Mouse (Mus musculus) heart, postnatal 0 days (tissue): Measurements from ENCODE around the gene Fxyd5. TPM values are rescaled to one million over a fixed set of nuclear protein-coding genes. Genes with fewer than 3 reads are reported as not detected.
A peak's percentile ranks its signal among the peaks of the same experiment; 100 is the strongest.

Experiments
- ATAC-seq: fragments of 200-750 bp; cut with Nextera tagmentation; 2 replicates; pipeline ENCODE4 v1.8.0; 2017; ENCODE audit warnings: low read depth, moderate number of reproducible peaks, moderate library complexity; ENCODE audit not compliant: insufficient read depth
- DNase-seq: peaks from one replicate; pipeline ENCODE4 v3.0.0-alpha.2; 2016; ENCODE audit warnings: low spot score
- H3K27ac ChIP-seq: fragments of 300-500 bp; sonication (generic); 2 replicates; pipeline ENCODE4 v1.5.1; 2014; ENCODE audit warnings: low read depth, mild to moderate bottlenecking
- H3K27me3 ChIP-seq: fragments of 300-500 bp; sonication (generic); 2 replicates; pipeline ENCODE4 v1.6.1; 2014; ENCODE audit warnings: low read length, mixed read lengths; ENCODE audit not compliant: control insufficient read depth, insufficient read depth
- H3K36me3 ChIP-seq: fragments of 300-500 bp; sonication (generic); replicated peaks from 2 replicates; pipeline ENCODE4 v1.6.1; 2014; ENCODE audit warnings: low read length, mixed read lengths; ENCODE audit not compliant: control insufficient read depth, insufficient read depth
- H3K4me1 ChIP-seq: fragments of 300-500 bp; sonication (generic); 2 replicates; pipeline ENCODE4 v1.6.1; 2014; ENCODE audit warnings: antibody characterized with exemption; ENCODE audit not compliant: control insufficient read depth, insufficient read depth
- H3K4me2 ChIP-seq: fragments of 300-500 bp; sonication (generic); 2 replicates; pipeline ENCODE4 v1.6.1; 2014; ENCODE audit warnings: low read depth, mild to moderate bottlenecking, low read length, moderate library complexity
- H3K4me3 ChIP-seq: fragments of 300-500 bp; sonication (generic); 2 replicates; pipeline ENCODE4 v1.5.1; 2014; ENCODE audit warnings: low read depth, low read length
- H3K9ac ChIP-seq: fragments of 300-500 bp; sonication (generic); replicated peaks from 2 replicates; pipeline ENCODE4 v1.6.1; 2014; ENCODE audit warnings: low read depth, low read length, mixed read lengths
- H3K9me3 ChIP-seq: fragments of 300-500 bp; sonication (generic); replicated peaks from 2 replicates; pipeline ENCODE4 v1.6.1; 2016; ENCODE audit warnings: low read length; ENCODE audit not compliant: control insufficient read depth
- CTCF ChIP-seq: IDR thresholded peaks from 2 replicates; pipeline ENCODE4 v1.5.1; 2016; ENCODE audit warnings: antibody characterized with exemption, control low read depth, low read depth
- EP300 ChIP-seq: IDR thresholded peaks from 2 replicates; pipeline ENCODE4 v1.6.1; 2016; ENCODE audit warnings: antibody characterized with exemption, low read depth
- WGBS: fragments of 180-500 bp; shearing (Covaris S2); extraction: QIAGEN DNeasy Blood & Tissue Kit; methylation state at CpG from one replicate; pipeline ENCODE4 v1.1.7; 2014; 5-methylcytosine and 5-hydroxymethylcytosine counted together
- polyA plus RNA-seq: library from polyadenylated mRNA; unstranded; fragments of >200 nt; fragmentation: Nextera tagmentation; extraction: Ambion mirVana; gene quantifications from 2 replicates; pipeline ENCODE4 v1.2.1, GENCODE M21; 2015
- total RNA-seq: library from RNA; depleted of rRNA; stranded (reverse); fragments of >200 nt; gene quantifications from 2 replicates; pipeline ENCODE4 v1.2.3, GENCODE M21; 2014; ENCODE audit warnings: low replicate concordance

Fxyd5 gene
- total and polyA plus RNA-seq, 2 experiments from 2014 or later = 46.4 to 69.7 TPM

GRCm38 (mm10) chr7:31077885-31078445 is 35.7 kb upstream of the Fxyd5 start:
- Histone ChIP-seq H3K4me1 (no peaks in the 10 kb centered on the region), H3K9me3 (no peaks in the 10 kb centered on the region), H3K36me3 (no peaks in the 10 kb centered on the region), H3K27ac (no peak overlapping the region), H3K4me3 (no peak overlapping the region), H3K4me2 (no peak overlapping the region), H3K27me3 (no peaks in the 10 kb centered on the region; the same call in 1 of the 2 replicates), H3K9ac (no peak overlapping the region)
- DNase-seq (peak; percentile 41), ATAC-seq (no peak)
- 40% methylated on average over 5 of the region's 5 CpGs for WGBS
- TF ChIP-seq CTCF = peak; percentile 92
- no peak for TF ChIP-seq EP300

- no peaks in the 10 kb centered on the region for H3K36me3 ChIP-seq
- TF ChIP-seq CTCF (no peak), EP300 (no peak)
- no peak overlapping the region for H3K9ac ChIP-seq
- no peak overlapping the region for H3K4me2 ChIP-seq
- no peak overlapping the region for H3K4me3 ChIP-seq
- H3K9me3 ChIP-seq = no peaks in the 10 kb centered on the region
- 56% methylated on average over 6 of the region's 6 CpGs for WGBS
- H3K27ac ChIP-seq = no peak overlapping the region
- no peak for DNase-seq
- no peak for ATAC-seq
- no peaks in the 10 kb centered on the region for H3K4me1 ChIP-seq
- no peaks in the 10 kb centered on the region; the same call in 1 of the 2 replicates for H3K27me3 ChIP-seq
Measured at GRCm38 (mm10) chr7:31077470-31077869, 35.2 kb upstream of the Fxyd5 start.

GRCm38 (mm10) chr7:31076492-31076891 is 34.2 kb upstream of the Fxyd5 start, which contains the start of gene Fxyd3:
Gene Fxyd3 (minus strand): TSS chr7:31076704.
- Histone ChIP-seq H3K4me3 (no peak within 1 kb of the TSS), H3K9ac (no peak within 1 kb of the TSS)
- TF ChIP-seq CTCF = no peak
- no peak for TF ChIP-seq EP300

GRCm38 (mm10) chr7:31074713-31075069 is 32.4 kb upstream of the Fxyd5 start:
- Histone ChIP-seq H3K36me3 (no peaks in the 10 kb centered on the region), H3K4me2 (no peak overlapping the region), H3K27ac (no peak overlapping the region), H3K9ac (no peak overlapping the region), H3K4me3 (no peak overlapping the region), H3K9me3 (no peaks in the 10 kb centered on the region), H3K4me1 (no peaks in the 10 kb centered on the region), H3K27me3 (no peaks in the 10 kb centered on the region; the same call in 1 of the 2 replicates)
- no peak for DNase-seq
- no peak for ATAC-seq
- 62% methylated on average over 5 of the region's 5 CpGs for WGBS
- TF ChIP-seq CTCF (no peak), EP300 (no peak)

More at GRCm38 (mm10) chr7:31076492-31076891, 34.2 kb upstream of the Fxyd5 start, which contains the start of gene Fxyd3:
- Histone ChIP-seq H3K9me3 (no peaks in the 10 kb centered on the region), H3K36me3 (no peaks in the 10 kb centered on the region), H3K4me2 (no peak within 1 kb of the TSS), H3K27ac (no peak within 1 kb of the TSS), H3K27me3 (no peaks in the 10 kb centered on the region; the same call in 1 of the 2 replicates), H3K4me1 (no peaks in the 10 kb centered on the region)
- ATAC-seq = no peak
- WGBS = 54% methylated on average over 5 of the region's 5 CpGs
- DNase-seq = no peak

GRCm38 (mm10) chr7:31074061-31074712 is 31.9 kb upstream of the Fxyd5 start:
- Histone ChIP-seq H3K9me3 (no peaks in the 10 kb centered on the region), H3K9ac (no peak overlapping the region), H3K27me3 (no peaks in the 10 kb centered on the region; the same call in 1 of the 2 replicates), H3K27ac (no peak overlapping the region), H3K36me3 (no peaks in the 10 kb centered on the region), H3K4me2 (no peak overlapping the region), H3K4me3 (no peak overlapping the region), H3K4me1 (no peaks in the 10 kb centered on the region)
- DNase-seq (no peak), ATAC-seq (no peak)
- 64% methylated on average over 7 of the region's 7 CpGs for WGBS
- no peak for TF ChIP-seq CTCF
- no peak for TF ChIP-seq EP300

GRCm38 (mm10) chr7:31073546-31073945 is 31.3 kb upstream of the Fxyd5 start:
- TF ChIP-seq EP300 (no peak), CTCF (no peak)
- ATAC-seq (no peak), DNase-seq (no peak)
- H3K27me3 ChIP-seq = no peaks in the 10 kb centered on the region; the same call in 1 of the 2 replicates
- H3K4me1 ChIP-seq = no peaks in the 10 kb centered on the region
- no peaks in the 10 kb centered on the region for H3K9me3 ChIP-seq
- no peak overlapping the region for H3K4me3 ChIP-seq
- H3K27ac ChIP-seq = no peak overlapping the region
- H3K9ac ChIP-seq = no peak overlapping the region
- no peak overlapping the region for H3K4me2 ChIP-seq
- no peaks in the 10 kb centered on the region for H3K36me3 ChIP-seq
